Mouse (Mus musculus) liver, adult 2 months (tissue): Measurements from ENCODE around the gene Fgfr2. TPM values are rescaled to one million over a fixed set of nuclear protein-coding genes. Genes with fewer than 3 reads are reported as not detected.
A peak's percentile ranks its signal among the peaks of the same experiment; 100 is the strongest.

Experiments used
- DNase-seq: peaks from one replicate; pipeline ENCODE4 v3.0.0-alpha.2; 2011; ENCODE audit warnings: low read depth, low spot score; ENCODE audit errors: extremely low read depth
- H3K27ac ChIP-seq: fragments of 200-500 bp; replicated peaks from 2 replicates; pipeline ENCODE4 v1.5.1; 2012; ENCODE audit warnings: low read depth, mild to moderate bottlenecking, control low read depth, inconsistent platforms, low read length; ENCODE audit not compliant: insufficient read depth
- H3K27me3 ChIP-seq: fragments of 200-500 bp; 2 replicates; pipeline ENCODE4 v1.6.1; 2012; ENCODE audit warnings: mild to moderate bottlenecking, moderate library complexity, low read length, inconsistent platforms; ENCODE audit not compliant: control insufficient read depth, insufficient read depth
- H3K36me3 ChIP-seq: fragments of 200-500 bp; 2 replicates; pipeline ENCODE4 v1.6.1; 2012; ENCODE audit warnings: low read length, inconsistent platforms; ENCODE audit not compliant: control insufficient read depth, insufficient read depth
- H3K4me1 ChIP-seq: fragments of 200-500 bp; 2 replicates; pipeline ENCODE4 v1.6.1; 2011; ENCODE audit warnings: low read length; ENCODE audit not compliant: control insufficient read depth, insufficient read depth
- H3K4me3 ChIP-seq: fragments of 200-500 bp; 2 replicates; pipeline ENCODE4 v1.5.1; 2011; ENCODE audit warnings: low read depth, mild to moderate bottlenecking, control low read depth, low read length, moderate library complexity; ENCODE audit not compliant: insufficient read depth
- H3K79me2 ChIP-seq: fragments of 200-500 bp; 2 replicates; pipeline ENCODE4 v1.6.1; 2012; ENCODE audit warnings: inconsistent platforms, mild to moderate bottlenecking, low read length, moderate library complexity; ENCODE audit not compliant: control insufficient read depth, insufficient read depth
- H3K9ac ChIP-seq: fragments of 200-500 bp; 2 replicates; pipeline ENCODE4 v1.6.1; 2012; ENCODE audit warnings: low read depth, mild to moderate bottlenecking, control low read depth, inconsistent platforms, low read length
- CTCF ChIP-seq: fragments of 200-500 bp; IDR thresholded peaks from 2 replicates; pipeline ENCODE4 v1.5.1; 2011; ENCODE audit warnings: low read depth, low read length, control low read depth
- POLR2A ChIP-seq: fragments of 200-500 bp; IDR thresholded peaks from 2 replicates; pipeline ENCODE4 v1.6.1; 2011; ENCODE audit warnings: low read length, control low read depth; ENCODE audit not compliant: insufficient read depth; ENCODE audit errors: extremely low read depth
- WGBS: fragments of 180-500 bp; shearing (Covaris S2); methylation state at CpG from one replicate; pipeline ENCODE4 v1.1.7; 2018; 5-methylcytosine and 5-hydroxymethylcytosine counted together
- polyA plus RNA-seq: library from polyadenylated mRNA; depleted of rRNA; stranded (reverse); fragments of >200 nt; gene quantifications from 2 replicates; pipeline ENCODE4 v1.2.3, GENCODE M21; 2012
- total RNA-seq: library from RNA; depleted of rRNA; stranded (reverse); fragments of >200 nt; gene quantifications from 2 replicates; pipeline ENCODE4 v1.2.3, GENCODE M21; 2014

Fgfr2 gene
- total and polyA plus RNA-seq, 2 experiments = 16.7 to 35.2 TPM

DNA sequence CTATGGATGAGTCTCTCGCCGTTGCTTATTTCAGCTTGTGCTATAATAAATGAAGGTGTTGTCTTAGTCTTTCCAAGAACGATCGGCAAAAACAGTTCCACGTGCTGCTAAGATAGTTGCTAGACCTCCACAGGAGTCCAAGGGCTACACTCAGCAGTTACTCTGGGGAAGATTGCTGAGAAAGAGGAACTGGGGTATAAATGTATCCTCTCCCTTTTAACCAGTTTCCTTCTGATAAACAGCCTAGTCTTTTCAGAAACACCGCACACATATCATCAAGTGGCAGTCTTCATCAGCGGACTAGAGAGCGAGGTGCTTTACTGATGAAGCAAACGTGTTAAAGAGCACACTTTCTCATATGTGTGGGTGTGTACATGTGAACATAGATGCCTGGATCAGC lies 256.8 kb downstream of the Fgfr2 start:
- TF ChIP-seq POLR2A = no peak
- TF ChIP-seq CTCF = no peak
- WGBS = 89% methylated on average over 9 of the region's 9 CpGs
- Histone ChIP-seq H3K36me3 (peaks cover 40% of the 10 kb centered on the region), H3K9ac (no peak overlapping the region), H3K27ac (no peak overlapping the region), H3K4me3 (no peak overlapping the region), H3K4me1 (no peaks in the 10 kb centered on the region), H3K79me2 (peaks cover 12% of the 10 kb centered on the region; the same call in 1 of the 2 replicates), H3K27me3 (no peaks in the 10 kb centered on the region)
- no peak for DNase-seq

- Histone ChIP-seq H3K4me3 (peak within 1 kb of the TSS; percentile 98), H3K4me1 (no peaks in the 10 kb centered on the region; the same call in 1 of the 2 replicates), H3K27me3 (no peaks in the 10 kb centered on the region), H3K79me2 (peaks cover 9% of the 10 kb centered on the region; the same call in 1 of the 2 replicates), H3K9ac (peak within 1 kb of the TSS; percentile 95), H3K27ac (peak within 1 kb of the TSS; percentile 94), H3K36me3 (no peaks in the 10 kb centered on the region)
- WGBS = under 1% methylated on average over 53 of the region's 53 CpGs
- TF ChIP-seq POLR2A (peak; percentile 64; the same call in 1 of the 2 replicates), CTCF (no peak)
- DNase-seq = peak; percentile 84
Observed at GRCm38 (mm10) chr7:132859042-132859958, 263.9 kb downstream of the Fgfr2 start, which contains the start of gene Abraxas2. Gene Abraxas2, plus strand, starts transcription at chr7:132859225.

DNA sequence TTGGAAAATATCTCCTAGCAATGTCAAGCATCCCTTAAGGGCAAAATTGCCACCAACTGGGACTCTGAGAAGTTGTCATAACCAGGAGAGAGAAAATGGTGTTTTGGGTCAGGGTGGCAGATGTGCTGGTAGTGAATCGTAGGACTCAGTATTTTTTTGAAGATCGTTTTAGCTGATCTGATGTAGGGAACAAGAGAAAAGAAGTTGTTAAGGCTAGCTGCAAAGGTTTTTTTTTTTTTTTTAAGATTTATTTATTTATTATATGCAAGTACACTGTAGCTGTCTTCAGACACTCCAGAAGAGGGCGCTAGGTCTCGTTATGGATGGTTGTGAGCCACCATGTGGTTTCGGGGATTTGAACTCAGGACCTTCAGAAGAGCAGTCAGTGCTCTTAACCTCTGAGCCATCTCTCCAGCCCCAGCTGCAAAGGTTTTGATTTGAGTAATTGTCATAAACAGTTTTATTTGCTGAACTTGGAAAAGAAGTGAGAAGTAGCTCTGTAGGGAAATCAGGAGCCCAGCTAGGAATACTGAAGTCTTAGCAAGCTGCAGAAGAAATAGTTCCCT lies 265.0 kb downstream of the Fgfr2 start:
- Histone ChIP-seq H3K9ac (no peak overlapping the region), H3K27ac (no peak overlapping the region), H3K4me3 (no peak overlapping the region), H3K36me3 (no peaks in the 10 kb centered on the region), H3K79me2 (peaks cover 9% of the 10 kb centered on the region; the same call in 1 of the 2 replicates), H3K27me3 (no peaks in the 10 kb centered on the region), H3K4me1 (no peaks in the 10 kb centered on the region; the same call in 1 of the 2 replicates)
- TF ChIP-seq POLR2A = no peak
- TF ChIP-seq CTCF = no peak
- DNase-seq = peak; percentile 4
- WGBS = 64% methylated on average over 5 of the region's 5 CpGs

GRCm38 (mm10) chr7:132856083-132856482 lies 267.1 kb downstream of the Fgfr2 start:
- no peaks in the 10 kb centered on the region for H3K27me3 ChIP-seq
- WGBS = 83% methylated on average over 1 of the region's 1 CpGs
- no peak overlapping the region for H3K9ac ChIP-seq
- no peak overlapping the region for H3K4me3 ChIP-seq
- H3K4me1 ChIP-seq = no peaks in the 10 kb centered on the region; the same call in 1 of the 2 replicates
- TF ChIP-seq POLR2A (no peak), CTCF (no peak)
- H3K36me3 ChIP-seq = no peaks in the 10 kb centered on the region
- DNase-seq = no peak
- no peaks in the 10 kb centered on the region; the same call in 1 of the 2 replicates for H3K79me2 ChIP-seq
- H3K27ac ChIP-seq = no peak overlapping the region

GRCm38 (mm10) chr7:132853946-132854345 lies 269.2 kb downstream of the Fgfr2 start:
- Histone ChIP-seq H3K36me3 (peaks cover 7% of the 10 kb centered on the region; the same call in 1 of the 2 replicates), H3K4me3 (no peak overlapping the region), H3K4me1 (no peaks in the 10 kb centered on the region), H3K9ac (no peak overlapping the region), H3K27me3 (no peaks in the 10 kb centered on the region), H3K79me2 (no peaks in the 10 kb centered on the region), H3K27ac (no peak overlapping the region)
- DNase-seq = no peak
- 87% methylated on average over 4 of the region's 4 CpGs for WGBS
- TF ChIP-seq CTCF = no peak

- H3K27me3 ChIP-seq = no peaks in the 10 kb centered on the region
- no peak overlapping the region for H3K4me3 ChIP-seq
- H3K9ac ChIP-seq = no peak overlapping the region
- DNase-seq = no peak
- 93% methylated on average over 6 of the region's 6 CpGs for WGBS
- H3K79me2 ChIP-seq = no peaks in the 10 kb centered on the region
- peaks cover 9% of the 10 kb centered on the region; the same call in 1 of the 2 replicates for H3K36me3 ChIP-seq
- H3K27ac ChIP-seq = no peak overlapping the region
- no peaks in the 10 kb centered on the region for H3K4me1 ChIP-seq
- no peak for TF ChIP-seq CTCF
- TF ChIP-seq POLR2A = no peak
Observed at GRCm38 (mm10) chr7:132853361-132853760, 269.8 kb downstream of the Fgfr2 start.
